Comparison of ENCODE assay signal across 8 mouse cellular contexts in the genomic region with DNA sequence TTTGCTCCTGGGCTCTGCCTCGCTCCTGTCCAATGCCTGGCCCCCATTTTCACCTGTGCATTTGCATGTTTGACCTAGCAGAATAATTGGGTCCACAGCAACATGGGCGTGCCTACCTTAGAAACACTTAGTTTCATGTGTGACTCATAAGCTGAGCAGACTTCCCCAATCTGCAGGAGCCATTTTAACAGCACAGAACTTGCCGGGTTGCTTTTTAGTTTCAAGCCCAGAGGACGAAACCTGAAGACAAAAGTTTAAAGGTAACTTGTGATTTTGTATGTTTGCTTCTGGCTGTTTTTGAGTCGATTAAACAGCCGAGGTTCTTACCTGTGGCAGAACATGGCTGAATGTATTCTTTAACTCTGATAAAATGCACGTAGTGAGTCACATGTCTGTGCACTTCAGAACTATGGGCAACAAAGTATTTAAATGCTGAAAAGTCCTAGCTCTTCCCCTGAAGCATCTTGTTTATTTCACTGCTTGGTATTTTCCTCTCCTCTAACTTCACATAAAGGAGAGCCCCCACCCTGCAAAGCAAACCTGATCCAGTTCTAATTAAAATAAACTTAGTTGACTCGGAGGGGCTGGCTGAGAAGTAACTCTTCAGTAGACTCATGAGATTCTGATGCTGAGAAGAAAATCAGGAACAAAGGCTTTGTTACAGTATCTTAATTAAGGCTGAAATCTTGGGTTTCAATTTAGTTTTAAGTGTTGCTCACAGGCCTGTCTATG. TPM values are rescaled to one million over a fixed set of nuclear protein-coding genes. Genes with fewer than 3 reads are reported as not detected.
DNase-seq lines count a peak whose midpoint lies in the region; ATAC-seq lines count a peak whose summit lies in the region.

No protein-coding gene starts in this region.

- WGBS in embryonic facial prominence, embryonic 14.5 days, result 66% methylated on average over 8 of the region's 8 CpGs
- WGBS in midbrain, embryonic 16.5 days, result 81% methylated on average over 8 of the region's 8 CpGs

- DNase-seq in adrenal gland, postnatal 14 days, result peak; percentile 32
- DNase-seq in adrenal gland, adult 8-10 months, result no peak
- peak; percentile 71 for DNase-seq in embryonic facial prominence, embryonic 14.5 days (ENCODE audit: low spot score)
- DNase-seq in liver, result peak; percentile 53
- DNase-seq in cerebellum, postnatal 10 days, result no peak
- no peak for DNase-seq in right cerebral cortex, postnatal 25 days

- H3K27ac ChIP-seq in embryonic facial prominence, embryonic 14.5 days (replicated peaks; ENCODE audit: low read depth, low read length), result peak overlapping the region; percentile 56
- H3K27ac ChIP-seq in midbrain, embryonic 16.5 days (ENCODE audit: low read length), result no peak overlapping the region

- H3K27me3 ChIP-seq in embryonic facial prominence, embryonic 14.5 days (replicated peaks; ENCODE audit: control insufficient read depth, insufficient read depth, low read length), result no peaks in the 10 kb centered on the region
- no peaks in the 10 kb centered on the region for H3K27me3 ChIP-seq in midbrain, embryonic 16.5 days (ENCODE audit: control insufficient read depth, insufficient read depth, low read depth, low read length)

- H3K9ac ChIP-seq in embryonic facial prominence, embryonic 14.5 days (ENCODE audit: low read depth, low read length), result peak overlapping the region; percentile 35; the same call in 1 of the 2 replicates
- H3K9ac ChIP-seq in midbrain, embryonic 16.5 days (ENCODE audit: low read depth, low read length), result no peak overlapping the region

- 0 out of 2 replicates have a peak, but pooled peaks cover 2% of the 10 kb centered on the region for H3K4me1 ChIP-seq in embryonic facial prominence, embryonic 14.5 days (ENCODE audit: control insufficient read depth, insufficient read depth, low read length)
- H3K4me1 ChIP-seq in midbrain, embryonic 16.5 days (ENCODE audit: control insufficient read depth, insufficient read depth, low read length), result no peaks in the 10 kb centered on the region

- H3K36me3 ChIP-seq in embryonic facial prominence, embryonic 14.5 days (ENCODE audit: control insufficient read depth, insufficient read depth, low read length), result no peaks in the 10 kb centered on the region
- H3K36me3 ChIP-seq in midbrain, embryonic 16.5 days (ENCODE audit: control insufficient read depth, insufficient read depth, low read length), result no peaks in the 10 kb centered on the region

- ATAC-seq in embryonic facial prominence, embryonic 14.5 days (ENCODE audit: low read depth), result peak; percentile 53; the same call in 1 of the 2 replicates
- peak; percentile 95 for ATAC-seq in neutrophil, adult 5-6 weeks (ENCODE audit: extremely low read depth, insufficient number of reproducible peaks, low FRiP score, poor library complexity, severe bottlenecking)
- ATAC-seq in midbrain, embryonic 16.5 days, result no peak

- no peaks in the 10 kb centered on the region for H3K9me3 ChIP-seq in embryonic facial prominence, embryonic 14.5 days (ENCODE audit: control insufficient read depth, low read length)
- no peaks in the 10 kb centered on the region for H3K9me3 ChIP-seq in midbrain, embryonic 16.5 days (replicated peaks; ENCODE audit: control insufficient read depth, low read length, poor library complexity, severe bottlenecking)

- peak overlapping the region; percentile 16; the same call in 1 of the 2 replicates for H3K4me3 ChIP-seq in embryonic facial prominence, embryonic 14.5 days (ENCODE audit: low read depth, low read length)
- H3K4me3 ChIP-seq in midbrain, embryonic 16.5 days (ENCODE audit: low read depth, low read length), result no peak overlapping the region

- peak overlapping the region; percentile 30; the same call in 1 of the 2 replicates for H3K4me2 ChIP-seq in embryonic facial prominence, embryonic 14.5 days (ENCODE audit: low read depth, low read length)
- no peak overlapping the region for H3K4me2 ChIP-seq in midbrain, embryonic 16.5 days (ENCODE audit: low read length)

RNA-seq across cellular contexts. Expression of a gene that starts 34.4 kb away (rescaled TPM):
- 34.3 and 38.9 TPM in 2 replicates for total RNA-seq in adrenal gland, postnatal 14 days (2021)
- total RNA-seq in adrenal gland, adult 8-10 months (2022), result 10 to 100 TPM; 34.7 to 40.1 (median 36.8) TPM
- polyA plus RNA-seq in embryonic facial prominence, embryonic 14.5 days (2014; fragmentation: Nextera tagmentation; extraction: Ambion mirVana), result 39.6 and 46.0 TPM in 2 replicates
- 64.7 and 66.0 TPM in 2 replicates for total RNA-seq in neutrophil, adult 5-6 weeks (2017)
- 44.0 and 46.2 TPM in 2 replicates for polyA plus RNA-seq in midbrain, embryonic 16.5 days (2015; fragmentation: Nextera tagmentation; extraction: Ambion mirVana)

RNA-seq across cellular contexts. Expression of a gene that starts 34.7 kb away (rescaled TPM):
- total RNA-seq in adrenal gland, postnatal 14 days (2021), result 23.6 and 33.8 TPM in 2 replicates
- total RNA-seq in adrenal gland, adult 8-10 months (2022), result 10 to 100 TPM; 20.9 to 24.7 (median 21.4) TPM
- 12.7 and 13.6 TPM in 2 replicates for polyA plus RNA-seq in embryonic facial prominence, embryonic 14.5 days (2014; fragmentation: Nextera tagmentation; extraction: Ambion mirVana)
- total RNA-seq in neutrophil, adult 5-6 weeks (2017), result 216 and 249 TPM in 2 replicates
- 2.0 and 2.9 TPM in 2 replicates for polyA plus RNA-seq in midbrain, embryonic 16.5 days (2015; fragmentation: Nextera tagmentation; extraction: Ambion mirVana)

Comparison
In these comparisons a context has a peak if more than half of its experiments do, and no peak if none do; other contexts are left out.
1. DNase-seq: peak in adrenal gland, postnatal 14 days (single experiment), embryonic facial prominence, embryonic 14.5 days (single experiment) and liver (single experiment); none in adrenal gland, adult 8-10 months (single experiment), cerebellum, postnatal 10 days (0 of 2) and right cerebral cortex, postnatal 25 days (single experiment).